Mouse (Mus musculus) liver, adult (tissue): ENCODE measurements around the gene Necab2.

Source experiments
- GATA4 ChIP-seq: IDR thresholded peaks from 2 replicates; pipeline ENCODE4 v1.6.1; 2014; ENCODE audit warnings: mild to moderate bottlenecking, low read length; ENCODE audit not compliant: insufficient replicate concordance

Necab2 gene

GRCm38 (mm10) chr8:119437506-119437905, 9.0 kb upstream of the Necab2 start:
- TF ChIP-seq GATA4: no peak

GRCm38 (mm10) chr8:119438876-119439275, 7.6 kb upstream of the Necab2 start:
- no peak for TF ChIP-seq GATA4

GRCm38 (mm10) chr8:119439424-119439823, 7.1 kb upstream of the Necab2 start:
- no peak for TF ChIP-seq GATA4

- no peak for TF ChIP-seq GATA4
These were observed 6.6 kb upstream of the Necab2 start for GRCm38 (mm10) chr8:119439893-119440249.

- TF ChIP-seq GATA4: no peak
These were observed 6.1 kb upstream of the Necab2 start for GRCm38 (mm10) chr8:119440250-119440951.

GRCm38 (mm10) chr8:119440952-119441270, 5.6 kb upstream of the Necab2 start:
- TF ChIP-seq GATA4: no peak

GRCm38 (mm10) chr8:119442013-119442412, 4.5 kb upstream of the Necab2 start:
- TF ChIP-seq GATA4: no peak

- no peak for TF ChIP-seq GATA4
These were observed 3.5 kb upstream of the Necab2 start for GRCm38 (mm10) chr8:119442970-119443369.

- TF ChIP-seq GATA4: no peak
These were observed 666 bp downstream of the Necab2 start for GRCm38 (mm10) chr8:119446990-119447780.

- no peak for TF ChIP-seq GATA4
These were observed 1.3 kb downstream of the Necab2 start for GRCm38 (mm10) chr8:119447781-119448170.

GRCm38 (mm10) chr8:119449627-119450026, 3.1 kb downstream of the Necab2 start:
- TF ChIP-seq GATA4: no peak

GRCm38 (mm10) chr8:119451131-119451530, 4.6 kb downstream of the Necab2 start:
- TF ChIP-seq GATA4: no peak

- no peak for TF ChIP-seq GATA4
These were observed 6.4 kb downstream of the Necab2 start for GRCm38 (mm10) chr8:119452919-119453318.

GRCm38 (mm10) chr8:119456045-119456444, 9.5 kb downstream of the Necab2 start:
- no peak for TF ChIP-seq GATA4

GRCm38 (mm10) chr8:119459724-119460123, 13.2 kb downstream of the Necab2 start:
- no peak for TF ChIP-seq GATA4

- TF ChIP-seq GATA4: no peak
These were observed 14.8 kb downstream of the Necab2 start for GRCm38 (mm10) chr8:119461356-119461755.

GRCm38 (mm10) chr8:119463709-119464108, 17.2 kb downstream of the Necab2 start:
- TF ChIP-seq GATA4: no peak
